Mouse (Mus musculus): Measurements from ENCODE around the gene Hoxb7. TPM values are rescaled to one million over a fixed set of nuclear protein-coding genes. Genes with fewer than 3 reads are reported as not detected.

Hoxb7 gene
- polyA plus RNA-seq (2015; fragmentation: Nextera tagmentation; extraction: Ambion mirVana) = 7.0 and 9.1 TPM in 2 replicates

GRCm38 (mm10) chr11:96285771-96286738 lies at the start of gene Hoxb7:
TSS of gene Hoxb7 (plus strand) at chr11:96286623.
- Histone ChIP-seq H3K9me3 (no peaks in the 10 kb centered on the region), H3K36me3 (no peaks in the 10 kb centered on the region), H3K27ac (peak within 1 kb of the TSS; percentile 86), H3K27me3 (replicated peaks) (peaks cover 67% of the 10 kb centered on the region), H3K4me1 (peaks cover 8% of the 10 kb centered on the region; the same call in 1 of the 2 replicates), H3K4me2 (peak within 1 kb of the TSS; percentile 58), H3K9ac (peak within 1 kb of the TSS; percentile 38; the same call in 1 of the 2 replicates), H3K4me3 (replicated peaks) (peak within 1 kb of the TSS; percentile 47)
- no peak for ATAC-seq (ENCODE audit: insufficient read depth, low FRiP score, low read depth)
- whole genome bisulfite sequencing = 2% methylated on average over 43 of the region's 43 CpGs

GRCm38 (mm10) chr11:96240211-96240610 lies 46.2 kb upstream of the Hoxb7 start:
- Histone ChIP-seq H3K4me3 (replicated peaks) (no peak overlapping the region), H3K36me3 (no peaks in the 10 kb centered on the region), H3K27me3 (replicated peaks) (peaks cover 13% of the 10 kb centered on the region), H3K9me3 (no peaks in the 10 kb centered on the region), H3K9ac (no peak overlapping the region), H3K4me1 (no peaks in the 10 kb centered on the region), H3K27ac (no peak overlapping the region), H3K4me2 (no peak overlapping the region)
- 1% methylated on average over 7 of the region's 7 CpGs for WGBS
- ATAC-seq (ENCODE audit: insufficient read depth, low FRiP score, low read depth) = no peak

GRCm38 (mm10) chr11:96250901-96251300 lies 35.5 kb upstream of the Hoxb7 start:
- no peak overlapping the region for H3K9ac ChIP-seq
- ATAC-seq (ENCODE audit: insufficient read depth, low FRiP score, low read depth) = no peak
- peaks cover 9% of the 10 kb centered on the region; the same call in 1 of the 2 replicates for H3K4me1 ChIP-seq
- no peak overlapping the region for H3K4me2 ChIP-seq
- 1% methylated on average over 14 of the region's 14 CpGs for WGBS
- no peaks in the 10 kb centered on the region for H3K36me3 ChIP-seq
- no peak overlapping the region for H3K27ac ChIP-seq
- H3K9me3 ChIP-seq = no peaks in the 10 kb centered on the region
- peaks cover 72% of the 10 kb centered on the region for H3K27me3 ChIP-seq (replicated peaks)
- no peak overlapping the region for H3K4me3 ChIP-seq (replicated peaks)

GRCm38 (mm10) chr11:96251480-96252031 lies 34.9 kb upstream of the Hoxb7 start:
- no peak overlapping the region for H3K4me2 ChIP-seq

GRCm38 (mm10) chr11:96252541-96253120 lies 33.8 kb upstream of the Hoxb7 start:
- no peak overlapping the region for H3K4me3 ChIP-seq (replicated peaks)
- H3K27ac ChIP-seq = no peak overlapping the region

More at GRCm38 (mm10) chr11:96251480-96252031, 34.9 kb upstream of the Hoxb7 start:
- Histone ChIP-seq H3K4me3 (replicated peaks) (0 out of 2 replicates have a peak overlapping the region, but pooled peaks have one; percentile 5), H3K36me3 (no peaks in the 10 kb centered on the region), H3K27me3 (replicated peaks) (peaks cover 76% of the 10 kb centered on the region), H3K9me3 (no peaks in the 10 kb centered on the region), H3K4me1 (peaks cover 9% of the 10 kb centered on the region; the same call in 1 of the 2 replicates), H3K9ac (no peak overlapping the region), H3K27ac (no peak overlapping the region)
- no peak for ATAC-seq (ENCODE audit: insufficient read depth, low FRiP score, low read depth)
- 1% methylated on average over 45 of the region's 46 CpGs for WGBS

GRCm38 (mm10) chr11:96254221-96254620 lies 32.2 kb upstream of the Hoxb7 start:
- H3K9ac ChIP-seq = no peak overlapping the region
- no peak for ATAC-seq (ENCODE audit: insufficient read depth, low FRiP score, low read depth)
- no peaks in the 10 kb centered on the region for H3K36me3 ChIP-seq
- no peaks in the 10 kb centered on the region for H3K9me3 ChIP-seq
- no peak overlapping the region for H3K4me3 ChIP-seq (replicated peaks)
- peaks cover 9% of the 10 kb centered on the region; the same call in 1 of the 2 replicates for H3K4me1 ChIP-seq
- H3K4me2 ChIP-seq = no peak overlapping the region
- 4% methylated on average over 11 of the region's 11 CpGs for WGBS
- peaks cover 95% of the 10 kb centered on the region for H3K27me3 ChIP-seq (replicated peaks)
- H3K27ac ChIP-seq = no peak overlapping the region

More at GRCm38 (mm10) chr11:96252541-96253120, 33.8 kb upstream of the Hoxb7 start:
- peaks cover 85% of the 10 kb centered on the region for H3K27me3 ChIP-seq (replicated peaks)
- H3K36me3 ChIP-seq = no peaks in the 10 kb centered on the region
- peaks cover 9% of the 10 kb centered on the region; the same call in 1 of the 2 replicates for H3K4me1 ChIP-seq
- no peak overlapping the region for H3K9ac ChIP-seq
- no peaks in the 10 kb centered on the region for H3K9me3 ChIP-seq
- H3K4me2 ChIP-seq = no peak overlapping the region
- no peak for ATAC-seq (ENCODE audit: insufficient read depth, low FRiP score, low read depth)
- WGBS = 5% methylated on average over 12 of the region's 12 CpGs

- Histone ChIP-seq H3K27ac (no peak overlapping the region), H3K9me3 (no peaks in the 10 kb centered on the region), H3K4me1 (peaks cover 11% of the 10 kb centered on the region; the same call in 1 of the 2 replicates), H3K36me3 (no peaks in the 10 kb centered on the region), H3K27me3 (replicated peaks) (peaks cover 94% of the 10 kb centered on the region), H3K9ac (no peak overlapping the region), H3K4me3 (replicated peaks) (no peak overlapping the region), H3K4me2 (peak overlapping the region; percentile 2; the same call in 1 of the 2 replicates)
- no peak for ATAC-seq (ENCODE audit: insufficient read depth, low FRiP score, low read depth)
- 3% methylated on average over 39 of the region's 39 CpGs for WGBS
These were observed 31.1 kb upstream of the Hoxb7 start for GRCm38 (mm10) chr11:96255111-96255995.

GRCm38 (mm10) chr11:96255996-96256445 lies 30.4 kb upstream of the Hoxb7 start:
- 3% methylated on average over 14 of the region's 14 CpGs for WGBS
- Histone ChIP-seq H3K4me2 (no peak overlapping the region), H3K27me3 (replicated peaks) (peaks cover 94% of the 10 kb centered on the region), H3K36me3 (no peaks in the 10 kb centered on the region), H3K4me3 (replicated peaks) (no peak overlapping the region), H3K9ac (no peak overlapping the region), H3K4me1 (peaks cover 9% of the 10 kb centered on the region; the same call in 1 of the 2 replicates), H3K27ac (no peak overlapping the region), H3K9me3 (no peaks in the 10 kb centered on the region)
- ATAC-seq (ENCODE audit: insufficient read depth, low FRiP score, low read depth) = no peak

GRCm38 (mm10) chr11:96257141-96257540 lies 29.3 kb upstream of the Hoxb7 start:
- H3K4me1 ChIP-seq = 0 out of 2 replicates have a peak, but pooled peaks cover 3% of the 10 kb centered on the region
- 38% methylated on average over 2 of the region's 2 CpGs for WGBS
- no peak overlapping the region for H3K4me3 ChIP-seq (replicated peaks)
- no peak overlapping the region for H3K9ac ChIP-seq
- H3K4me2 ChIP-seq = no peak overlapping the region
- no peak for ATAC-seq (ENCODE audit: insufficient read depth, low FRiP score, low read depth)
- no peak overlapping the region for H3K27ac ChIP-seq
- no peaks in the 10 kb centered on the region for H3K36me3 ChIP-seq
- peaks cover 96% of the 10 kb centered on the region for H3K27me3 ChIP-seq (replicated peaks)
- H3K9me3 ChIP-seq = no peaks in the 10 kb centered on the region

GRCm38 (mm10) chr11:96259038-96259437 lies 27.4 kb upstream of the Hoxb7 start:
- ATAC-seq (ENCODE audit: insufficient read depth, low FRiP score, low read depth) = no peak
- Histone ChIP-seq H3K4me2 (no peak overlapping the region), H3K4me3 (replicated peaks) (no peak overlapping the region), H3K9me3 (no peaks in the 10 kb centered on the region), H3K4me1 (0 out of 2 replicates have a peak, but pooled peaks cover 3% of the 10 kb centered on the region), H3K27ac (no peak overlapping the region), H3K27me3 (replicated peaks) (peaks cover 97% of the 10 kb centered on the region), H3K36me3 (no peaks in the 10 kb centered on the region), H3K9ac (no peak overlapping the region)
- 5% methylated on average over 2 of the region's 2 CpGs for WGBS

GRCm38 (mm10) chr11:96259511-96259910 lies 26.9 kb upstream of the Hoxb7 start:
- H3K27ac ChIP-seq = no peak overlapping the region
- H3K27me3 ChIP-seq (replicated peaks) = peaks cover 97% of the 10 kb centered on the region
- H3K4me2 ChIP-seq = no peak overlapping the region
- ATAC-seq (ENCODE audit: insufficient read depth, low FRiP score, low read depth) = no peak
- H3K4me3 ChIP-seq (replicated peaks) = no peak overlapping the region
- H3K9ac ChIP-seq = no peak overlapping the region
- H3K36me3 ChIP-seq = no peaks in the 10 kb centered on the region
- H3K9me3 ChIP-seq = no peaks in the 10 kb centered on the region
- WGBS = 4% methylated on average over 1 of the region's 1 CpGs
- H3K4me1 ChIP-seq = 0 out of 2 replicates have a peak, but pooled peaks cover 3% of the 10 kb centered on the region
